Mouse (Mus musculus): Measurements from ENCODE around the gene Cdk5. TPM values are rescaled to one million over a fixed set of nuclear protein-coding genes. Genes with fewer than 3 reads are reported as not detected.

Cdk5 gene
- total and polyA plus RNA-seq, 2 experiments from 2014 or later: 87.7 to 158 TPM

GRCm38 (mm10) chr5:24446630-24447029 lies 23.3 kb upstream of the Cdk5 start:
- Histone ChIP-seq H3K4me3 (ENCODE audit: low read length) (no peak overlapping the region), H3K27me3 (ENCODE audit: insufficient read depth, low read length) (no peaks in the 10 kb centered on the region), H3K4me1 (ENCODE audit: insufficient read depth, low read length) (peaks cover 13% of the 10 kb centered on the region), H3K9ac (replicated peaks; ENCODE audit: low read length) (no peak overlapping the region), H3K9me3 (ENCODE audit: low read length) (no peaks in the 10 kb centered on the region), H3K4me2 (ENCODE audit: low read depth, low read length) (peak overlapping the region; percentile 80; the same call in 1 of the 2 replicates), H3K27ac (no peak overlapping the region), H3K36me3 (ENCODE audit: insufficient read depth, low read length) (peaks cover 7% of the 10 kb centered on the region; the same call in 1 of the 2 replicates)
- 92% methylated on average over 7 of the region's 7 CpGs for WGBS
- TF ChIP-seq CTCF (IDR thresholded peaks at IDR 0.05; ENCODE audit: low read depth): no peak
- ATAC-seq: no peak
- DNase-seq (ENCODE audit: low spot score): no peak

- Histone ChIP-seq H3K27me3 (ENCODE audit: insufficient read depth, low read length) (no peaks in the 10 kb centered on the region), H3K36me3 (ENCODE audit: insufficient read depth, low read length) (peaks cover 13% of the 10 kb centered on the region), H3K4me1 (ENCODE audit: insufficient read depth, low read length) (peaks cover 10% of the 10 kb centered on the region), H3K27ac (peak overlapping the region; percentile 99), H3K4me3 (ENCODE audit: low read length) (peak overlapping the region; percentile 71), H3K9ac (replicated peaks; ENCODE audit: low read length) (peak overlapping the region; percentile 95; the same call in 1 of the 2 replicates), H3K9me3 (ENCODE audit: low read length) (no peaks in the 10 kb centered on the region), H3K4me2 (ENCODE audit: low read depth, low read length) (peak overlapping the region; percentile 95)
- ATAC-seq: peak; percentile 2; the same call in 1 of the 2 replicates
- WGBS: 55% methylated on average over 20 of the region's 20 CpGs
- peak; percentile 48 for TF ChIP-seq CTCF (IDR thresholded peaks at IDR 0.05; ENCODE audit: low read depth)
- DNase-seq (ENCODE audit: low spot score): peak; percentile 31
These were observed 22.2 kb upstream of the Cdk5 start for GRCm38 (mm10) chr5:24445428-24446080.

- ATAC-seq (peak; percentile 86), DNase-seq (ENCODE audit: low spot score) (peak; percentile 97)
- under 1% methylated on average over 60 of the region's 60 CpGs for WGBS
- H3K4me2 ChIP-seq (ENCODE audit: low read depth, low read length): peak within 1 kb of the TSS; percentile 95
- TF ChIP-seq CTCF (IDR thresholded peaks at IDR 0.05; ENCODE audit: low read depth): no peak
- no peaks in the 10 kb centered on the region for H3K9me3 ChIP-seq (ENCODE audit: low read length)
- H3K4me1 ChIP-seq (ENCODE audit: insufficient read depth, low read length): peaks cover 10% of the 10 kb centered on the region
- H3K9ac ChIP-seq (replicated peaks; ENCODE audit: low read length): peak within 1 kb of the TSS; percentile 95
- peaks cover 19% of the 10 kb centered on the region for H3K36me3 ChIP-seq (ENCODE audit: insufficient read depth, low read length)
- no peaks in the 10 kb centered on the region for H3K27me3 ChIP-seq (ENCODE audit: insufficient read depth, low read length)
- peak within 1 kb of the TSS; percentile 99 for H3K27ac ChIP-seq
- H3K4me3 ChIP-seq (ENCODE audit: low read length): peak within 1 kb of the TSS; percentile 71
These were observed 21.6 kb upstream of the Cdk5 start, which contains the start of gene Fastk for GRCm38 (mm10) chr5:24444746-24445427. Fastk (minus strand) TSS chr5:24445287.

- Histone ChIP-seq H3K9me3 (ENCODE audit: low read length) (no peaks in the 10 kb centered on the region), H3K4me1 (ENCODE audit: insufficient read depth, low read length) (peaks cover 10% of the 10 kb centered on the region), H3K36me3 (ENCODE audit: insufficient read depth, low read length) (peaks cover 29% of the 10 kb centered on the region), H3K9ac (replicated peaks; ENCODE audit: low read length) (peak overlapping the region; percentile 95; the same call in 1 of the 2 replicates), H3K4me3 (ENCODE audit: low read length) (peak overlapping the region; percentile 71), H3K4me2 (ENCODE audit: low read depth, low read length) (peak overlapping the region; percentile 95), H3K27me3 (ENCODE audit: insufficient read depth, low read length) (no peaks in the 10 kb centered on the region), H3K27ac (no peak overlapping the region)
- TF ChIP-seq CTCF (IDR thresholded peaks at IDR 0.05; ENCODE audit: low read depth): no peak
- WGBS: 77% methylated on average over 12 of the region's 12 CpGs
- DNase-seq (ENCODE audit: low spot score) (no peak), ATAC-seq (no peak)
These were observed 20.6 kb upstream of the Cdk5 start for GRCm38 (mm10) chr5:24443927-24444326.

- no peak for TF ChIP-seq CTCF (IDR thresholded peaks at IDR 0.05; ENCODE audit: low read depth)
- DNase-seq (ENCODE audit: low spot score) (no peak), ATAC-seq (no peak)
- no peaks in the 10 kb centered on the region for H3K27me3 ChIP-seq (ENCODE audit: insufficient read depth, low read length)
- H3K4me3 ChIP-seq (ENCODE audit: low read length): no peak overlapping the region
- WGBS: 91% methylated on average over 7 of the region's 7 CpGs
- H3K27ac ChIP-seq: no peak overlapping the region
- peaks cover 32% of the 10 kb centered on the region for H3K36me3 ChIP-seq (ENCODE audit: insufficient read depth, low read length)
- H3K9ac ChIP-seq (replicated peaks; ENCODE audit: low read length): no peak overlapping the region
- no peak overlapping the region for H3K4me2 ChIP-seq (ENCODE audit: low read depth, low read length)
- no peaks in the 10 kb centered on the region for H3K9me3 ChIP-seq (ENCODE audit: low read length)
- peaks cover 10% of the 10 kb centered on the region for H3K4me1 ChIP-seq (ENCODE audit: insufficient read depth, low read length)
These were observed 19.9 kb upstream of the Cdk5 start for GRCm38 (mm10) chr5:24443204-24443603.

GRCm38 (mm10) chr5:24442029-24442428 lies 18.7 kb upstream of the Cdk5 start:
- DNase-seq (ENCODE audit: low spot score) (no peak), ATAC-seq (no peak)
- no peaks in the 10 kb centered on the region for H3K27me3 ChIP-seq (ENCODE audit: insufficient read depth, low read length)
- no peak for TF ChIP-seq CTCF (IDR thresholded peaks at IDR 0.05; ENCODE audit: low read depth)
- no peak overlapping the region for H3K9ac ChIP-seq (replicated peaks; ENCODE audit: low read length)
- WGBS: 79% methylated on average over 9 of the region's 9 CpGs
- no peaks in the 10 kb centered on the region for H3K9me3 ChIP-seq (ENCODE audit: low read length)
- H3K4me3 ChIP-seq (ENCODE audit: low read length): no peak overlapping the region
- peaks cover 32% of the 10 kb centered on the region for H3K36me3 ChIP-seq (ENCODE audit: insufficient read depth, low read length)
- H3K4me1 ChIP-seq (ENCODE audit: insufficient read depth, low read length): peaks cover 10% of the 10 kb centered on the region
- H3K27ac ChIP-seq: no peak overlapping the region
- H3K4me2 ChIP-seq (ENCODE audit: low read depth, low read length): no peak overlapping the region
